Mouse (Mus musculus) heart, postnatal 0 days (tissue): Measurements from ENCODE around the gene Tmem156.

Experiments used
- CTCF ChIP-seq: IDR thresholded peaks from 2 replicates; pipeline ENCODE4 v1.5.1; 2016; ENCODE audit warnings: antibody characterized with exemption, control low read depth, low read depth
- EP300 ChIP-seq: IDR thresholded peaks from 2 replicates; pipeline ENCODE4 v1.6.1; 2016; ENCODE audit warnings: antibody characterized with exemption, low read depth

DNA sequence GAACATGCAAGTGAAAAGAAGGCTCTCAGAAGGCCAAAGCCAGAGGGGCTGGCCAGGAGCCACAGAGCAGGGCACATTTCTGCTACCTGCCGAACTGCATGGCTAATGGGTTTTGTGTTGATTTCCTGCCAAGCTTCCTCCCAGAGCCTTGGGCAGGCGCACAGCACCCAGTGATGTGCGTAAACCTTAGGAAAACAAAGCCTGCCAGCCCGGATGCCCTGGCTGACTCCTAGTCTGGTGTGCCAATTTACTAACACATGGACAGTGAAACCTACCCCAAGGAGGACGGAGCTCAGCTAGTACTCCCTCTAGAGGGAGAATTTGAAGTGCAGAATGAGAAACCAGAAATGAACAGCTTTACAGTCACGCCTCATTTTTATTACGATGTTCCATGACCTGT is 72.1 kb downstream of the Tmem156 start:
- TF ChIP-seq CTCF (peak; percentile 13; the same call in 1 of the 2 replicates), EP300 (no peak)
